Mouse (Mus musculus): Measurements from ENCODE around the gene Drd4.

DNA sequence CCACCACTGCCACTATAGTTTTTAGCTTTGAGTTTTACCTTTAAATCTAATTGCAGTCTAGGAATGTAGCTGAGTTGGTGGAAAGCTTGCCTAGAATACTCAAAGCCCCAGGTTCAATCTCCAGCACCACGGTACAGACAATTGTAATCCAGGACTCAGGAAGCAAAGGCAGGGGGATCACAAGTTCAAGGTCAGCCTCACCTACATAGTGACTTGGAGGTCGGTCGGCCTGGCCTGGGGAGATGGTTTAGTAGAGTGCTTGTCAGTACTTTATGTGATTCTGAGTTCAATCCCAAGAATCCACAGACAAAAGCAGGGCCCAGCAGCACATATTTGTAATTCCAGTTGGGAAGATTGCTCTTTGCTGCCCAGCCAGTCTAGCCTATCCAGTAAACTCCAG, 3.8 kb upstream of the Drd4 start:
- TF ChIP-seq POLR2A (IDR thresholded peaks at IDR 0.05; ENCODE audit: insufficient read depth, low read depth, low read length) (no peak), CTCF (IDR thresholded peaks at IDR 0.05; ENCODE audit: insufficient read depth, low read depth, low read length) (no peak)
